Mouse (Mus musculus) forebrain, embryonic 15.5 days (tissue): ENCODE measurements at regions not wholly inside any gene's neighbourhood (a gene's known extent, or its start where the extent isn't known, plus 50 kb on each side); places are given as distances from the start of the nearest gene placed in this dataset.
A peak's percentile ranks its signal among the peaks of the same experiment; 100 is the strongest.

Source experiments
- ATAC-seq: fragments of 200-750 bp; cut with Nextera tagmentation; replicated peaks from 2 replicates; pipeline ENCODE4 v1.8.0; 2017; ENCODE audit warnings: mild to moderate bottlenecking, moderate TSS enrichment, moderate library complexity
- H3K27ac ChIP-seq: fragments of 300-500 bp; sonication (generic); replicated peaks from 2 replicates; pipeline ENCODE4 v1.5.1; 2015; ENCODE audit warnings: mild to moderate bottlenecking, inconsistent platforms
- H3K27me3 ChIP-seq: fragments of 300-500 bp; sonication (generic); 2 replicates; pipeline ENCODE4 v1.6.1; 2015; ENCODE audit warnings: inconsistent platforms
- H3K36me3 ChIP-seq: fragments of 300-500 bp; sonication (generic); 2 replicates; pipeline ENCODE4 v1.6.1; 2015; ENCODE audit warnings: mild to moderate bottlenecking, inconsistent platforms
- H3K4me1 ChIP-seq: fragments of 300-500 bp; sonication (generic); 2 replicates; pipeline ENCODE4 v1.6.1; 2015; ENCODE audit warnings: inconsistent platforms
- H3K4me2 ChIP-seq: fragments of 300-500 bp; sonication (generic); replicated peaks from 2 replicates; pipeline ENCODE4 v1.6.1; 2015; ENCODE audit warnings: mild to moderate bottlenecking, inconsistent platforms
- H3K4me3 ChIP-seq: fragments of 300-500 bp; sonication (generic); 2 replicates; pipeline ENCODE4 v1.5.1; 2015; ENCODE audit warnings: mild to moderate bottlenecking, inconsistent platforms
- H3K9ac ChIP-seq: fragments of 300-500 bp; sonication (generic); replicated peaks from 2 replicates; pipeline ENCODE4 v1.6.1; 2015; ENCODE audit warnings: mild to moderate bottlenecking, inconsistent platforms
- H3K9me3 ChIP-seq: fragments of 300-500 bp; sonication (generic); 2 replicates; pipeline ENCODE4 v1.6.1; 2016; ENCODE audit warnings: inconsistent platforms
- WGBS: fragments of 180-500 bp; shearing (Covaris S2); methylation state at CpG from one replicate; pipeline ENCODE4 v1.1.7; 2015; ENCODE audit warnings: mixed read lengths; 5-methylcytosine and 5-hydroxymethylcytosine counted together

GRCm38 (mm10) chr1:98167800-98168199, 72.4 kb upstream of the Pam start:
- WGBS, result 82% methylated on average over 4 of the region's 4 CpGs
- H3K9ac ChIP-seq, result no peak overlapping the region

GRCm38 (mm10) chr1:98162639-98162927, 67.1 kb upstream of the Pam start:
- H3K4me3 ChIP-seq, result no peak overlapping the region
- H3K36me3 ChIP-seq, result no peaks in the 10 kb centered on the region
- H3K9me3 ChIP-seq, result no peaks in the 10 kb centered on the region
- H3K4me1 ChIP-seq, result no peaks in the 10 kb centered on the region
- no peak overlapping the region for H3K4me2 ChIP-seq
- WGBS, result 30% methylated on average over 2 of the region's 2 CpGs
- H3K9ac ChIP-seq, result no peak overlapping the region
- H3K27ac ChIP-seq, result peak overlapping the region; percentile 37; the same call in 1 of the 2 replicates
- peak; percentile 29; the same call in 1 of the 2 replicates for ATAC-seq
- H3K27me3 ChIP-seq, result no peaks in the 10 kb centered on the region

More at GRCm38 (mm10) chr1:98167800-98168199, 72.4 kb upstream of the Pam start:
- Histone ChIP-seq H3K4me3 (no peak overlapping the region), H3K36me3 (no peaks in the 10 kb centered on the region), H3K27me3 (no peaks in the 10 kb centered on the region), H3K4me1 (no peaks in the 10 kb centered on the region), H3K9me3 (no peaks in the 10 kb centered on the region), H3K4me2 (no peak overlapping the region), H3K27ac (no peak overlapping the region)
- no peak for ATAC-seq

- WGBS, result 54% methylated on average over 5 of the region's 5 CpGs
- no peak overlapping the region for H3K4me3 ChIP-seq
- H3K36me3 ChIP-seq, result no peaks in the 10 kb centered on the region
- peak; percentile 67; the same call in 1 of the 2 replicates for ATAC-seq
- no peak overlapping the region for H3K9ac ChIP-seq
- H3K4me2 ChIP-seq, result no peak overlapping the region
- H3K9me3 ChIP-seq, result no peaks in the 10 kb centered on the region
- H3K4me1 ChIP-seq, result no peaks in the 10 kb centered on the region
- peak overlapping the region; percentile 37; the same call in 1 of the 2 replicates for H3K27ac ChIP-seq
- H3K27me3 ChIP-seq, result no peaks in the 10 kb centered on the region
Measured at GRCm38 (mm10) chr1:98161882-98162638, 66.6 kb upstream of the Pam start.

- Histone ChIP-seq H3K4me3 (no peak overlapping the region), H3K27me3 (no peaks in the 10 kb centered on the region), H3K27ac (no peak overlapping the region), H3K9ac (no peak overlapping the region), H3K4me1 (no peaks in the 10 kb centered on the region), H3K9me3 (no peaks in the 10 kb centered on the region), H3K4me2 (no peak overlapping the region), H3K36me3 (no peaks in the 10 kb centered on the region)
- 76% methylated on average over 2 of the region's 2 CpGs for WGBS
- ATAC-seq, result no peak
Measured at GRCm38 (mm10) chr1:98158969-98159368, 63.5 kb upstream of the Pam start.

- no peaks in the 10 kb centered on the region for H3K4me1 ChIP-seq
Measured at GRCm38 (mm10) chr1:98147361-98147760, 51.9 kb upstream of the Pam start.

More at GRCm38 (mm10) chr1:98147361-98147760, 51.9 kb upstream of the Pam start:
- Histone ChIP-seq H3K4me2 (no peak overlapping the region), H3K27me3 (no peaks in the 10 kb centered on the region), H3K9ac (no peak overlapping the region), H3K9me3 (no peaks in the 10 kb centered on the region), H3K27ac (no peak overlapping the region), H3K36me3 (no peaks in the 10 kb centered on the region), H3K4me3 (no peak overlapping the region)
- ATAC-seq, result no peak
- WGBS, result 83% methylated on average over 3 of the region's 3 CpGs
